Mouse (Mus musculus): Measurements from ENCODE around the gene Efna3.

The Efna3 gene

GRCm38 (mm10) chr3:89282291-89282643 is 40.5 kb downstream of the Efna3 start:
- no peak for DNase-seq

- DNase-seq: peak; percentile 98
These were observed 41.0 kb downstream of the Efna3 start for GRCm38 (mm10) chr3:89281579-89282290.

GRCm38 (mm10) chr3:89280606-89281511 is 41.9 kb downstream of the Efna3 start, which contains the start of gene Efna1:
Gene Efna1 (minus strand): TSS chr3:89281142.
- DNase-seq: peak; percentile 99

GRCm38 (mm10) chr3:89280050-89280605 is 42.6 kb downstream of the Efna3 start:
- DNase-seq: no peak

- peak; percentile 99 for DNase-seq
These were observed 43.4 kb downstream of the Efna3 start for GRCm38 (mm10) chr3:89279153-89279890.

- peak; percentile 91 for DNase-seq
These were observed 44.1 kb downstream of the Efna3 start for GRCm38 (mm10) chr3:89278643-89279042.

- peak; percentile 99 for DNase-seq
These were observed 44.7 kb downstream of the Efna3 start for GRCm38 (mm10) chr3:89278107-89278506.

GRCm38 (mm10) chr3:89277281-89278021 is 45.3 kb downstream of the Efna3 start:
- DNase-seq: peak; percentile 97

- no peak for DNase-seq
These were observed 46.7 kb downstream of the Efna3 start for GRCm38 (mm10) chr3:89276061-89276460.

- DNase-seq: peak; percentile 95
These were observed 51.0 kb downstream of the Efna3 start for GRCm38 (mm10) chr3:89271760-89272159.

GRCm38 (mm10) chr3:89270891-89271290 is 51.9 kb downstream of the Efna3 start:
- peak; percentile 98 for DNase-seq

- peak; percentile 99 for DNase-seq
These were observed 52.6 kb downstream of the Efna3 start, which contains the start of gene Slc50a1 for GRCm38 (mm10) chr3:89270051-89270755. Gene Slc50a1 (minus strand): TSS chr3:89270570.

- DNase-seq: peak; percentile 88
These were observed 53.8 kb downstream of the Efna3 start for GRCm38 (mm10) chr3:89268916-89269315.

- peak; percentile 98 for DNase-seq
These were observed 56.3 kb downstream of the Efna3 start for GRCm38 (mm10) chr3:89266439-89266893.

Measured in heart, adult 11 months (tissue).